Mouse (Mus musculus) megakaryocyte, adult 5-6 weeks (primary cell): ENCODE measurements at regions not wholly inside any gene's neighbourhood (a gene's known extent, or its start where the extent isn't known, plus 50 kb on each side); places are given as distances from the start of the nearest gene placed in this dataset.

Experiments used
- ATAC-seq: 2 replicates; pipeline ENCODE4 v1.8.0; 2016; ENCODE audit warnings: mild to moderate bottlenecking, inconsistent platforms; ENCODE audit not compliant: poor library complexity, severe bottlenecking

GRCm38 (mm10) chr10:66433490-66433889, 662.4 kb upstream of the Jmjd1c start:
- ATAC-seq: no peak

DNA sequence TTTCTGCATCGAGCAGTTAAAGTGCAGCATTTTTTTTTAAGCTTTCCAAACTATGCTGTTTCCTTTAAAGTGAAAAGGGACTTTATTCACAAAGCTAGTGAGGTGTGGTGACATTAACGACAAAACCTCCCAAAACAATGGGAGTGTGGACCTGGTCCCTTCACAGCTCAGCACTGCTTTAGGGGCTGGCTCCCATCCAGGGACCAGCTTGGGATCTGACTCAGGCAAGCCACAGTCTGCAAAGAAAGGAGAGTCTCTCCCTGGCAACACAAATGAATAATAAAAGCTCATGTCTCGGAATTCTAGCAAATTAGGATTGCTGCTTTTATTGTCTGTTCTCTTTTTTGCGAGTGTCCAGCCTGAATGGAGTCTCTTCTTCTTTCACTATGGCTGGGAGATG, 625.2 kb upstream of the Jmjd1c start:
- ATAC-seq: no peak

DNA sequence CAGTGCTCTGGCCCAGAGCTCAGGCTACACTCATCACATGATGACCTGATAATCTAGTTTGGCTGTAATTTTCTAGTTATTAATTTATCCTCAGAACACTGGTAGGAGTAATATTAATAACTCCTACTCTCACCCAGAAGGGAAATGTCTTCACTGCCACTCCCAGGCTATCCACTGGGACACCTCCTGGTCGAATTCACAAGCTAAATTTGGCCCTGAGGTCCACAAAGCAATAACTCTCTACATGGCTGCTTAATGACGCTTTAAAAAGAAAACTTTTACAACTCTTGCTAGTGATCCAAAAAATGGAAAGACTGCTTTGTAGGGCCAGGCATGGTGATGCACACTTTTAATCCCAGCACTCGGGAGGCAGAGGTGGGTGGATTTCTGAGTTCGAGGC, 623.9 kb upstream of the Jmjd1c start:
- ATAC-seq: no peak

DNA sequence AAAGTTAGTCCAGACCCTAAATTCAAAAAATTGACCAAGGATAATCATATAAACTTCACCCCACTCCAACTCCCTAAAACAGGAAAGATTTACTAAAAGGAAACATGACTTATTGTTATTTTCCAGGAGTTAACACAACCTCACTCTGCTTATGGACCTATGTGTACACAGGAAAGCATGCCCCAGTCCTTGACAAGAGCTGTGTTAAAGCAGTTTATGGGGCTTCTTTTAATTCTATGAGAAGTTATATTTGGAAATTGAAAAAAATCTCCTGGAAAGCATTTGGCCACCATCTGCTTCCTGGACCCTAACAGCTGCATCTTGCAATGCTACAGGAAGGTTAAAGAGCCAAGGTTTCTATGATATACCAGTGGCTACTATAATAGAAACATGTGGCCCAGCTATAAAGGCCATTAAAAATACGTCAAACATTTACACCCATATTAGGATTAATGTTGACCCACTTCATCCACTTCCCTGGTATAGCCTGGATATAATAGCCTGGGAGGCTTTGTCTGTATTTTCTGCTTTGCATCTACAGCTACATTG, 620.7 kb upstream of the Jmjd1c start:
- ATAC-seq: no peak

DNA sequence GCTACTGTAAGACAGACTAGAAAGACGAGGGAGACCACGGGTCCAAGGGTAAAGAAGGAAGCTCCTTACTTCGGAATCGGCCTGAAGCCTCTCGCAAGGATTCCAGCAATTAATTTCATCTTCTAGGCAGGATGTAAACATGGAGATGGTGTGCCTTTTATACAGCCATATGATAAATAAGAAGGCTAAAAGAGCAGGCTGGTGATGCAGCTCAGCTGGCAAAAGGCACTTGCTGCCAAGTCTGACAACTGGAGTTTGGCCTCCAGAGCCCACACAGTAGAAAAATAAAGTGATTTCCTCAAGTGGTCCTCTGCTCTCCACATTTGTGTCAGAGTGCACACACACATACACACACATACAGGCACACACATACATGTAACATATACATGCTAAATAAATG, 605.1 kb upstream of the Jmjd1c start:
- ATAC-seq: no peak

- no peak for ATAC-seq
Measured at GRCm38 (mm10) chr10:66491850-66492249, 604.1 kb upstream of the Jmjd1c start.

DNA sequence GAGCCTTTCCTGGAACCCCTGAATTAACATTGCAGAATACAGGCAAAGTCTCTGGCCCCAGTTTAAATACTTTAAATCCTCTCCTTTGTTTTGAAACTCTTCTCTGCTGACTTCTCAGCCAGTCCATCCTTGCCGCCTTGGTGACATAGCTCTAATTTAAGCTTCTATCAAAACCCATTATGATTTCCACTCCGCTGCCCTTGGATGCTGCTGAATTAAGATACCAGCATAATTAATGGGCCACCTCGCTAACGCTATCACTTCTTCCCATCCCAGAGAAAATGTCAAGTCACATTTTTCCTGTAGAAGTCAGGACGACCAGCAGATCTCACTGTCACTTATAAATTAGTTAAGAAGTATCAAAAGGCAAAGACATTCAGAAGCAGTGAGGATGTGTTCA, 556.1 kb upstream of the Jmjd1c start:
- no peak for ATAC-seq

GRCm38 (mm10) chr10:66546656-66547055, 549.3 kb upstream of the Jmjd1c start:
- ATAC-seq: no peak

DNA sequence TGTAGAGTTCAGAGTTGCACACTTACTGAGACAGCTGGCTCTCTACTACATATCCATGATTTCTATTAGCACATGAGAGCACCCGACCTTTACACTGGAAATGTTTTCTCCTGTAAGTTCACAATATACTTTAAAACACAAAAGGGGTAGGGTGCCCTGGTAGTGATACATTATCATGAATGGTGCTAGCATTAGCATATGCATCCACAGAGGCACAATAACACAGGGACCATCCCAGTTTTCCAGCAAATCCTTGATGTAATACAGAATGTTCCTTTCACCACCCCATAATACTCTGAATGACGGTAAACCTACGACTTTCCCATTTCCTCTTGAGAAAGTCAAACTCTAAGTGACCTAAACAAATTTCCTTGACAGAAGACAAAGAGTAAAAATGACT, 548.3 kb upstream of the Jmjd1c start:
- ATAC-seq: no peak

DNA sequence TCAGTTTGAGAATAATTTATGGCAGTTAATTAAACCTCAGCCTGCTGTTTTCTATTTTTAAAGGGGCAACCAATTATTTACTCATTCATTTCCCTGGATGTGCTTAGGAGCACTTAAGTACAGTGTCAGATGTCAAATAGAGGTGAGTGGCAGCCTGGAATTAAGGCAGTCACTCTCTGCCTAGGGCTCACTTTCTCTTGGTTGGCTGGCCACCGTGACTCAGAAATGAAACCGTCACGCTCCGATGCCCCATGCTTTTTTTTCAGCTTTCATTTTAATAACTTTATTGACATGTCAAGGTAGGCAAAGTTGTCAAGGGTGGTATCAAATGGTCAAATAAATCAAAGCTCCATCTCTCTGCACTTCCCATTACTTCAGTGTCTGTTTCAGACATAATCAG, 547.9 kb upstream of the Jmjd1c start:
- ATAC-seq: no peak

DNA sequence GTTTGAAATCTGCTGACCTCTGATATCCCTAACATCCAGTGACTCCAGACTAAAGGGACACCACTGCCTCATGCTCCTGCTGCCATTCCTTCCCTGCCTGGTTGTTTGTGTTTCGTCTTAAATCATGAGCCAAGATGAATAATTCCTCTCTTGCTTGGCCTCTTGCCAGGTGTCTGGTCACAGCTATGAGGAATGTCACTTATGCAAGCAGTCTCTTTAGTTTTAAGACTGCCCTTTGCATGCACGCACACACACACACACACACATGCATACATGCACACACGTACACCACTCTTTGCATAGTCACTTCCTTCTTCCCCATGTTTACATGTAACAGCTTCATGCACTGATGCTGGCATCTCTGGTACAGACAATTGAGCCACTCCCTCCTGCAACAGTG, 543.0 kb upstream of the Jmjd1c start:
- ATAC-seq: no peak

- no peak for ATAC-seq
Measured at GRCm38 (mm10) chr10:66554259-66554658, 541.7 kb upstream of the Jmjd1c start.

- ATAC-seq: no peak
Measured at GRCm38 (mm10) chr10:66558097-66558840, 537.7 kb upstream of the Jmjd1c start.

- no peak for ATAC-seq
Measured at GRCm38 (mm10) chr10:66565374-66565773, 530.6 kb upstream of the Jmjd1c start.

- no peak for ATAC-seq
Measured at GRCm38 (mm10) chr10:66574846-66575535, 520.9 kb upstream of the Jmjd1c start.

DNA sequence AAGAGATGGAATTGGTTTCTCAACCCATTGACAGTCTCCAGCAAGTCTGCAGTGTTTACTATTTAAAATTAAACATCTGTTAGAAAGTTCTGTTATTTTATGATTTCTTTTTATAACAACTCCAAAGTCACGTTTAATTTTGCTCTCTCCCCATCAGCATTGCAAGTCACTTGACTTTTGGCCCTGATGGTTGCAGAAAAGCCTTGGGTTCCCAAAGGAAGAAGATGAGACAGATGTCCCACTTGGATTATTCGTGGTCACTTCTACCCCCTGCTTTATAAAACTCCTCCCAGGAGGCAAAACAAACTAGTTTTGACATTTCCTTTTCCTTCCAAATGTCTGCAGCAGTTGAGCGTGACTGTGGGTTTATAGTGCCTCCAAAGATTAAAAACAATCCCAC, 502.9 kb upstream of the Jmjd1c start:
- no peak for ATAC-seq

- no peak for ATAC-seq
Measured at GRCm38 (mm10) chr10:66593506-66593905, 502.4 kb upstream of the Jmjd1c start.

DNA sequence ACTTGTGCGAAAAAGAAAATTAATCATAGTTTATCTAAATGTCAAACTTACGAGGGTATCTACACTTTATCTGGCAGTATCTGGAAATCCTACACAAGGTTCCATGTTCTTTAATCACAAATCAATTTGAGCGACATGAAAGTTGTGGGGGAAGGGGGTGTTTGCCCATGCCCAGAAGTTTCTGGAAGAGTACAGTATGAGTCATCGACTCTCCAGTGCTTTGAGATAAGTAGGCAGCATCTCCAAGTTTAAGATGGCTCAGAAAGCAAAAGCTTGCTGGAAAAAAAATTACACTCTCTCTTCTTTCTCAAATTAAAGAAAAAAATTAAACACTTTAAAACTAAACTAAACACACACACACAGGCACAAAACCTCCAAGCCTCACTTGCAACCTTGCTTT, 498.0 kb upstream of the Jmjd1c start:
- ATAC-seq: no peak

GRCm38 (mm10) chr10:66607141-66607540, 488.8 kb upstream of the Jmjd1c start:
- ATAC-seq: no peak

- no peak for ATAC-seq
Measured at GRCm38 (mm10) chr10:66616280-66616679, 479.6 kb upstream of the Jmjd1c start.

DNA sequence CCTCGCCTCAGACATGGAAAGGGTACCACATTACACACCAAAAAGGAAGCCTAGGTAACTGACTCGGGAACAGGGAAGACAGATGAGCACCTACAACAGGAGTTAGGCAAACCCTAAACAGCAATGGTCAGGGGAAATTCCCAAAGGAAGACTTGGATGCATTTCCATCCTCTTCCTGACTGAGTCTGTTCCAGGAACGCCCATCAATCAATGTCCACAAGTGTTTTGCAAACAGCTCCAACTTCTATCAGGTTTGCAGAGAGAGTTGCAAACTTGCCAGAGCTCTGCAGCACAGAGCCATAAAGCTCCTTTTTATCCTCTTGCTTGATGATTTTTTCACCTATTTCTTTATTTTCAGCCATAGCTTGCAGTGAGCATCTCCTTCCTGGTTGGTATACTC, 464.9 kb upstream of the Jmjd1c start:
- no peak for ATAC-seq
